Mouse (Mus musculus) skeletal muscle tissue, adult 2 months (tissue): ENCODE measurements around the gene Psmc3.
"Not testable (repeated sequence)": the region's sequence is repeated elsewhere in the genome, so short reads cannot be mapped to it uniquely, and the experiment has no call there.

ENCODE experiments used
- DNase-seq: peaks from one replicate; pipeline ENCODE4 v3.0.0-alpha.2; 2012; ENCODE audit warnings: low read depth, low spot score

The Psmc3 gene

GRCm38 (mm10) chr2:91053934-91054382 lies at the start of gene Psmc3:
Gene Psmc3, plus strand, starts transcription at chr2:91054009.
- peak; percentile 88 for DNase-seq

GRCm38 (mm10) chr2:91008536-91008935 lies 45.3 kb upstream of the Psmc3 start:
- no peak for DNase-seq

GRCm38 (mm10) chr2:91013881-91014280 lies 39.9 kb upstream of the Psmc3 start:
- no peak for DNase-seq

GRCm38 (mm10) chr2:91015386-91015785 lies 38.4 kb upstream of the Psmc3 start:
- peak; percentile 23 for DNase-seq

- no peak for DNase-seq
These were observed 35.6 kb upstream of the Psmc3 start for GRCm38 (mm10) chr2:91018061-91018788.

- DNase-seq, result no peak
These were observed 33.9 kb upstream of the Psmc3 start for GRCm38 (mm10) chr2:91019911-91020310.

- not testable (repeated sequence) for DNase-seq
These were observed 31.5 kb upstream of the Psmc3 start for GRCm38 (mm10) chr2:91022266-91022665.

GRCm38 (mm10) chr2:91023131-91023530 lies 30.7 kb upstream of the Psmc3 start:
- DNase-seq, result peak; percentile 27

GRCm38 (mm10) chr2:91023956-91024355 lies 29.9 kb upstream of the Psmc3 start:
- no peak for DNase-seq

GRCm38 (mm10) chr2:91025081-91025516 lies 28.7 kb upstream of the Psmc3 start:
- DNase-seq, result no peak

GRCm38 (mm10) chr2:91026491-91026890 lies 27.3 kb upstream of the Psmc3 start:
- no peak for DNase-seq

- peak; percentile 50 for DNase-seq
These were observed 26.2 kb upstream of the Psmc3 start for GRCm38 (mm10) chr2:91027391-91028214.

- no peak for DNase-seq
These were observed 22.6 kb upstream of the Psmc3 start for GRCm38 (mm10) chr2:91031216-91031615.

- DNase-seq, result no peak
These were observed 20.8 kb upstream of the Psmc3 start for GRCm38 (mm10) chr2:91033000-91033399.

- peak; percentile 86 for DNase-seq
These were observed 18.4 kb upstream of the Psmc3 start, which contains the start of gene Rapsn for GRCm38 (mm10) chr2:91035385-91035784. Gene Rapsn, plus strand, starts transcription at chr2:91035620.

- no peak for DNase-seq
These were observed 12.0 kb upstream of the Psmc3 start for GRCm38 (mm10) chr2:91041786-91042185.

GRCm38 (mm10) chr2:91042651-91043398 lies 11.0 kb upstream of the Psmc3 start:
- DNase-seq, result no peak

GRCm38 (mm10) chr2:91044727-91045126 lies 9.1 kb upstream of the Psmc3 start:
- no peak for DNase-seq

- DNase-seq, result not testable (repeated sequence)
These were observed 8.0 kb upstream of the Psmc3 start for GRCm38 (mm10) chr2:91045805-91046204.

GRCm38 (mm10) chr2:91047359-91047758 lies 6.5 kb upstream of the Psmc3 start:
- DNase-seq, result no peak

- no peak for DNase-seq
These were observed 1.9 kb upstream of the Psmc3 start for GRCm38 (mm10) chr2:91051917-91052316.

GRCm38 (mm10) chr2:91052752-91053151 lies 1.1 kb upstream of the Psmc3 start:
- no peak for DNase-seq
